Mouse (Mus musculus) left cerebral cortex, adult 9 months (tissue): Measurements from ENCODE around the gene Krt13.

ENCODE experiments used
- DNase-seq, 2 experiments: peaks; one replicate each; pipeline ENCODE4 v3.0.0; 2022; ENCODE audit warnings: low spot score in 2 of 2

Gene Krt13

DNA sequence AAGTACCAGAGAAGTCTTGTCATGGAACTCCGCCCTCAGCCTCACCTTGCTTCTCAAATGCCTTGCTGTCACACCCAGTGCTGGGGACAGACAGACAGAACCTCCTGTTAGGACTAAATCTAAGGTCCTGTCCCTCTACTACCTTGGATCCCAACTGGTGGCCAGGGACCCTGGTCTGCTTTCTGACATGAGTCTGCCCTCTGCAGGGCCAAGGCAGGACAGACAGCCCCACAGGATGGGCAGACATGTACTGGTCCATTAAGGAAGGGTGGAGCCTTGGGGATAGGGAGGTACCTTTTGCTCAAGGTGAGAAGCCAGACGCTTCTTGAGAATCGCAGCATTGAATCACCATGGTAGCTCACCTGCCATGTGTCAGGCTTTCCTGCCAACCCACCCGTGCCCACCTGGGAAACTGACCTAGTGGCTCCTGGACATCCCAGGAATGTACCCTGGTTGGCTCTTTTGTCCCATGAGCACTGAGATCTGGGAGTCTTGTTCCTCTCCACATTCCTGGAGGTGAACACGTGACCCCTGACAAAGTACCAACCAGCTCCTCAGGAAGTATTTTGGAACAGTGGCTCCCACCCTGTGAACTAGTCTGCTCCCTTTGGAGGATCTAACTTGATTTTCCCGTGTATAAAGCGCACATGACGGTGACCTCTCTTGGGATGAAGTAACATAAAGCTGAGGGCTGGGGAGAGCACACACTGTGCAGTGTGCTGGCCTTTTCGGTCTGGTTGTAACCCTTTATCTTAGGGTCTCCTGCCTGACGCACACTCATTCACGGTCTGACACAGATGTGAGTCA is 8.2 kb downstream of the Krt13 start:
- no peak for DNase-seq

DNA sequence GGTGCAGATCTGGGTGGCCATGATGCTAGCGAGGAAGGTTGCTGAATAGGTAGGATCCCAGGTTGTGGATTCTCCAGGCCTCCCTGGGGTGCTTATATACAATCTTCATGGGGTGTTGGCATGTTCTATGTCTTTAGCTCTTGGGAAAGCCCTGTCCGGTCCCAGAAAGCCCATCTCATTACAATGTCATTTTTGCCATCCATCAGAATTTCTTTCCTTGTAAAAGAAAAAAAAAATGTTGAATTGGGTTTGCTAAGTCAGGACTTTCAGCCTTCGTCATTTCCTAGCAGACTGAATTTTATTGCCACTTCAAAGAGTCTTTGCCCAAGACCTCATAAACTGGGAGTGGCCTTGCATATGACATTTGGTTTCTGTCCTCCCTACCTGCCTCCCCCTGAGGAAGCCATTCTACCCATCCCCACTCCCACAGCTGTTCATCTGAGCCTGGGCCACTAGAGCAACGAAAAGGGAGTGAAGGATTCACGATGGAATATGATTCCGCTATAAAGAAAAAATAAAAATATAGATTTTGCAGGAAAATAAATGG is 15.7 kb downstream of the Krt13 start, which contains the start of gene Krt36:
Krt36 (minus strand) TSS at position 51 of the 547 bp plus-strand sequence.
- no peak for DNase-seq

DNA sequence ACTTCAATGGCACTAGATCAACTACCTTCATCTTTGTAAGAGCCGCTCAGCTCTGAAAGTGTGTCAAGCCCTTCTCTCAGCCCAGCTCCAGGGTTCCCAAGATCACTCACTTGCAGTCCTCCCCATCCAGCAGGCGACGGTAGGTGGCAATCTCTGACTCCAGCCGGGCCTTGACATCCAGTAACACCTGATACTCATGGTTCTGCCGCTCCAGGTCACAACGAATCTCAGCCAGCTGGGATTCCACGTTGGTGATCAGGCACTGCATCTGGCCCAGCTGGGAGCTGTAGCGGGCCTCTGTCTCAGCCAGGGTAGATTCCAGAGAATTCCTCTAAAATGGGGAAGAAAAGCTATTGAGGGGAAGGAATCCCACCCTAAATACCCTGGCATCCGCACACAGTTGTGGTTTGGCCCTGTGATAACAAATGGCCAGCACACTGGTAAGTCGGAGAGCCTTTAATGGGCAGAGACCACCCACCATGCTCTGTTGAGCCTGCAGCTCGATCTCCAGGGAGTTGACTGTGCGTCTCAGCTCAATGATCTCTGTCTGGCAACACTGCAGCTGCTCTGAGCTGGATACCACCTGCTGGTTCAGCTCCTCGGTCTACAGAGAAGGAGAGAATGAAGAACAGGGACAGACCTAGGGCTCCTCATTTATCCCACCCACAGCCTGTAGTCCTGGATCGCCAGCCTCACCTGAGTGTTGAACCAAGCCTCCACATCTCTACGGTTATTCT is 18.5 kb downstream of the Krt13 start:
- no peak for DNase-seq

DNA sequence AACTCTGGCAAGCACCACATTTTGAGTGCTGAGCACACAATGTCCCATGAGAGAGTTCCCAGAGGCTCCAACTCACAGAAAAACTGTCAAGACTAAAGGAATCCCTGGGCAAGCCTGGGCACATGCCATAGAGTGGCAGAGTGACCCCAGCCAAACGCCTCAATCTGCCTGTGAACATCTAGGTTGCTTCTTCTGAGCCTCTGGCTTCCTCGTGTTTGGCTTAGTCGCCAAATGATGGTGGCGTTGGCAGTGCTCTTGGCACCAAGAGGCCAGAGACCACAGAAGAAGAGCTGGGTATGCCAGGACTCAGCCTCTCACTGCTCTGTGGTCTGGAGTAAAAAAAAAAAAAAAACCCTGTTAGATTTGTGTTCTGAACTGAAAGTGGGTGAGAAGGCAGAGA is 21.0 kb downstream of the Krt13 start:
- DNase-seq: no peak

DNA sequence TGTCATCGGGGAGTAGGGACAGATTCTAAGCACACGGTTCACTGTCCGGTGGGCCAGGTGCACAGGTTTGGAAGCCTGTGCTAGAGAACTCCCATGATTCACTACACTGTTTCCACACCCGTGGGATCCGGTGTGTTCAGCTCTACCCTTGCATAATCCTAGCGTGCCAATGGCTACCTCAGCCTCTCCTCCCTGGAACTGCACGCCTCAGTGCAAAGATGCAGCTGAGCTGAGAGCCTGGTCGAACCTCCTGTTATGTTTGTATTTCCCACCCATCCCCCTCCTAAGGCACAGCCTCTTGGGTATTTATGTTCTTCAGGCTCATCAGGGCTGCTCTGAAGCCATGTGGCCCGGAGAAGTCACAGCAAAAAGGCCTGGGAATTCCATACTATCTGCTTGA is 23.5 kb downstream of the Krt13 start:
- no peak for DNase-seq

DNA sequence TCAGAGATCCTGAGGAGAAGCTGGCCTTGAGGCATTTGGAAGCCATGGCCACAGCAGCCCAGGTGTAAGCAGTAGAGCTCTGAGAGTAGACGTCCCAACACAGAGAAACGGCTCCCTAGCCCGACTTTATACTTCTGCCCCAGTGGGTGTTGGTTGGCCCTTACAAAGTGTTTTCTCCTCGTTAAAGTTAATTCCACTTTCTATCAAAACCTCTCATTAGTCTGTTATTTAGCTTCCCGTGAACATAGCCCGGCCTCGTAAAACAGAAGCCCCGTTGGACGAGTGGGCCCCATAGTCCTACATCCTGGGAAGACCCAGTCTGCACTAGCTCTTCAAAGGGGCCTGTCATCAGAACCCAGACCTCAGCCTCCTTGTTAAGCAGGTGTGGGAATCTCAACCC is 25.2 kb downstream of the Krt13 start, which contains the start of gene Krt35:
Krt35 (minus strand) TSS at position 101 of the 400 bp plus-strand sequence.
- no peak for DNase-seq

DNA sequence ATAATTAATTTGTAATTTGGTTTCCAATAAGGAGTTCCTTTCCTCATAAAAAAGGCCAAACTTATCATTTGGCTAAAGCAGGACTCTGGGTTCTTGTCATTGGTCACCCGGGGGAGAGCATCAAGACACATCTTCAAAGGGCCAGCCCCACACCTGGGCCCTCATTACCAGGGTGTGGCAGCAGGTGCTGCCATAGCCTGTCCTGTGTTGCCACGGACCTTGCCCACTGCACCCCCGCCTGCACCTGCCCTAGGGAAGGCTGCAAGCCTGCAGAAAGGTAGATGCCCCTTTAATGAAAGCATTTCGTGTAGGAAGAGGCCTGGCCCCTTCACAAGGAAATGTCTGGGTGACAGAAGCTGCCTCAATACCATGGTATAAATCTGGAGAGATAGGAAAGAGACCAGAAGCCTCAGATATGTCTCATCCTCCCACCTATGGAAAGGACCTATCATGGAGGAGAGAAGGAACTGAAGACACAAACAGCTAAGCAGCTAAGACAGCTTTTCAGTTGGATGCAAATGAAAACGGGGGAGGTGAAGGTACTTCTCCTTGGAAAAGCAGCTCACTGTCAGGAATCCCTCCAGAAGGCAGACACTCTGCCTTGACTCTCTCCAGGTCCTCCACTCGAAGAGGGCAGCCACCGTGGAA is 32.9 kb downstream of the Krt13 start:
- DNase-seq: peak in 1 of 2 experiments; percentile 13

DNA sequence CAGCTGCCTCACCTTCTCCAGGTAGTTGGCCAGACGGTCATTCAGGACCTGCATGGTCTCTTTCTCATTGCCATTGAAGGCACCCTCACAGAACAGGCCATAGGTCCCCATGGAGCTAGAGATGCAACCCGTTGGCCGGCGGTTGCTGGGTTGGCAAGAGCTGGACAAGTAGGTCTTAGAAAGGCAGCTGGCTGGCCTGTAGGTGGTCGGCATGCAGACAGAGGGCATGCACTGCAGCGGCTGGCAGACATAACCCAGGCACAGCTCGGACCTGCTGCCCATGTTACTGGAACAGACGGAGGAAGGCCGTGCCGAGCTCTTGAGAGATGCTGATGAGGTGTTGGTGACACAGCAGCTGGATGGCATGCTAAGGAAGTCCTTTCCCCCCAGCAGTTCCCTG is 33.5 kb downstream of the Krt13 start, which contains the start of gene Krt32:
Krt32 (minus strand) TSS at position 366 of the 400 bp plus-strand sequence.
- no peak for DNase-seq

DNA sequence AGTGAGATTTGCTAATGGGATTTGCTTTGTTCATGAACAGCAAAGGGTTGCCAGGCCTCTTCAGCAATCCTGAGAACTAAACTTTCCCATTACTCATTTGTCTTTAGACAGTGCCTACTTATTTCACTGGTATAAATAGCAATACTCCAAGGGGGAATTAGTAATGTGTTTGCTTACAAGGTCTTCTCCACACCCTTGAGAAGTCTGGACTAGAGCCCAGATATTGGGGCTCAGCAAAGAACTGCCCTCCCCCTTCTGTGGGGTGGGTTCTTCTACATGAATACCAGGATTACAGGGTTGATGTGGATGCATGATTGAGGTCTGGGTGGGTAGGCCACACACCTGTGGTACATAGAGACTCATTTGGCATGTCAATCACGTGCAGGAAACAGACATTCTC is 47.5 kb downstream of the Krt13 start:
- no peak for DNase-seq
